Mouse (Mus musculus) liver, embryonic 13.5 days (tissue): ENCODE measurements around the gene Atp1a4. TPM values are rescaled to one million over a fixed set of nuclear protein-coding genes. Genes with fewer than 3 reads are reported as not detected.

Experiments used
- ATAC-seq: fragments of 200-750 bp; cut with Nextera tagmentation; 2 replicates; pipeline ENCODE4 v1.8.0; 2017; ENCODE audit warnings: low read depth, mild to moderate bottlenecking, moderate number of reproducible peaks, moderate library complexity
- DNase-seq: peaks from one replicate; pipeline ENCODE4 v3.0.0; 2022
- H3K27ac ChIP-seq: fragments of 300-500 bp; sonication (generic); 2 replicates; pipeline ENCODE4 v1.5.1; 2015; ENCODE audit warnings: moderate library complexity, mild to moderate bottlenecking, inconsistent platforms
- H3K27me3 ChIP-seq: fragments of 300-500 bp; sonication (generic); 2 replicates; pipeline ENCODE4 v1.6.1; 2015; ENCODE audit warnings: mild to moderate bottlenecking, inconsistent platforms
- H3K36me3 ChIP-seq: fragments of 300-500 bp; sonication (generic); 2 replicates; pipeline ENCODE4 v1.6.1; 2015; ENCODE audit warnings: mild to moderate bottlenecking, inconsistent platforms
- H3K4me1 ChIP-seq: fragments of 300-500 bp; sonication (generic); replicated peaks from 2 replicates; pipeline ENCODE4 v1.6.1; 2015; ENCODE audit warnings: inconsistent platforms
- H3K4me2 ChIP-seq: fragments of 300-500 bp; sonication (generic); 2 replicates; pipeline ENCODE4 v1.6.1; 2015; ENCODE audit warnings: inconsistent platforms, mild to moderate bottlenecking, moderate library complexity
- H3K4me3 ChIP-seq: fragments of 300-500 bp; sonication (generic); replicated peaks from 2 replicates; pipeline ENCODE4 v1.5.1; 2015; ENCODE audit warnings: mild to moderate bottlenecking, inconsistent platforms
- H3K9ac ChIP-seq: fragments of 300-500 bp; sonication (generic); 2 replicates; pipeline ENCODE4 v1.6.1; 2015; ENCODE audit warnings: mild to moderate bottlenecking, inconsistent platforms
- H3K9me3 ChIP-seq: fragments of 300-500 bp; sonication (generic); replicated peaks from 2 replicates; pipeline ENCODE4 v1.6.1; 2016; ENCODE audit warnings: inconsistent platforms
- WGBS: fragments of 180-500 bp; shearing (Covaris S2); methylation state at CpG from one replicate; pipeline ENCODE4 v1.1.7; 2015; ENCODE audit not compliant: insufficient replicate concordance; 5-methylcytosine and 5-hydroxymethylcytosine counted together
- polyA plus RNA-seq: library from polyadenylated mRNA; unstranded; fragments of >200 nt; fragmentation: Nextera tagmentation; extraction: Ambion mirVana; gene quantifications from 2 replicates; pipeline ENCODE4 v1.2.1, GENCODE M21; 2015

The Atp1a4 gene
- polyA plus RNA-seq, 1 experiment from 2014 or later: not detected

DNA sequence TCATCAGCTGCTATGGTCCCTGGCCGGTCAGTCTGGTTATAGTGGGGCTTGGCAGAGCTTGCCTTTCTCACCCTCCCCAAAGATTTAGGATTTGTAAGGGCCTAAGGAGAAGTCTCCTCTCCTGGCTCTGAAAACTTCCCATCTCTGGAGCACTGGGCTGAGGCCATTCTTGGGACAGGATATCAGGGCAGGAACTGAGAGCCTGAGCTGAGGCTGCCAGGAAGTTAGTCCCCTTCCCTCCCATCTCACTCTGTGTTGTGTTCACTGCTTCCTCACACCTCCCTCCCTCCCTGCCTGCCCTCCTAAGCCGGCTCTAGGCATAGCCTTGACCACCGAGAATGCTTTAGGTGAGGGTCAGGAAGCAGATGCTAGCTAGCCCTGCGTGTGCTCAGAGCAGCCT, 54.6 kb downstream of the Atp1a4 start:
- Histone ChIP-seq H3K36me3 (peaks cover 28% of the 10 kb centered on the region), H3K9me3 (no peaks in the 10 kb centered on the region), H3K4me2 (no peak overlapping the region), H3K27me3 (peaks cover 17% of the 10 kb centered on the region), H3K4me3 (no peak overlapping the region), H3K4me1 (peaks cover 59% of the 10 kb centered on the region), H3K27ac (no peak overlapping the region), H3K9ac (no peak overlapping the region)
- ATAC-seq: no peak
- no peak for DNase-seq
- WGBS: 21% methylated on average over 4 of the region's 4 CpGs

- Histone ChIP-seq H3K4me2 (no peak overlapping the region), H3K4me3 (no peak overlapping the region), H3K4me1 (peaks cover 59% of the 10 kb centered on the region), H3K36me3 (peaks cover 33% of the 10 kb centered on the region), H3K9ac (no peak overlapping the region), H3K9me3 (no peaks in the 10 kb centered on the region), H3K27ac (no peak overlapping the region), H3K27me3 (peaks cover 17% of the 10 kb centered on the region)
- ATAC-seq: no peak
- WGBS: 42% methylated on average over 2 of the region's 2 CpGs
- no peak for DNase-seq
These were observed 55.2 kb downstream of the Atp1a4 start for GRCm38 (mm10) chr1:172202894-172203522.

DNA sequence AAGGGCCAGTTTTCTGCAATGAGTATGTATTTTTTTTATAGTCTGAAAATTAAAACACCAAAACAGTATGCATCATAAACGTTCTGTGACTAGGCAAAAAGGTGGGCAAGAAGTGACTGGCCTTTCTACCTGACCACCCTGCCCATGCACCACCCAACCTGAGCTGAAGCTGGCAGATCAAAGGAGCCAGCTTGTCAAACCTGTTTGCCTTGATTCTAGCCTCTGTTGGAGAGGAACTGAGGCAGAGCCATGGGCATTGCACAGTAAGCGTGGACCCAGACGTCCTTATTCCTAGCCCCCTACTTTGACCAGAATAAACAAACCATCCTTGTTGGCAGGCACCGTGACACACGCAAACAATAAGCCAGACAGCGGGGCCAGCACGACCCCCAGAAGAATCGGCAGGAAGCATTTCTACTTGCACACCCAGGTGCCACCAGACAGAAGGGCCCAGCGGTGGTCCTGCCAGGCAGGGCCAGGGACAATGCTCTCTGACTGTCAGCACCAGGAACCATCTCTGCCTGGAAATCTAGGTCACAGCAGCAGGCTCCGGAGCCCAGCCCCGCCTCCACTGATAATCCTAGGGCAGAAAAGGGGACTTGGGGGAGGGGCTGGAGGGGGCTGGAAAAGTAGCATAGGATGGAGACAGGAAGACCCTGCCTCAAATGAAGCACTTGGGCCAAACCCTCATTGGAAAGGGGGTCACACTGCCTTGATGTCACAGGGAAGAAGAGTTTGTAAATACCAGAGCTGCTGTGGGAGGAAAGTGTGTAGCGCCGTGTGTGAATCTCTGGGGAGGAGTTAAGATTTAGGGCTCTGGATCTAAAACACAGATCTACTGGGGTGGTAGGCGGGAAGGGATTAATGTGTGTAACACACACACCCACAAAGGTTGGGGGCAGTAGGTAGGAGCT, 56.0 kb downstream of the Atp1a4 start:
- Histone ChIP-seq H3K9ac (no peak overlapping the region), H3K27me3 (peaks cover 17% of the 10 kb centered on the region), H3K4me2 (no peak overlapping the region), H3K36me3 (peaks cover 40% of the 10 kb centered on the region), H3K27ac (0 out of 2 replicates have a peak overlapping the region, but pooled peaks have one; percentile 2), H3K9me3 (no peaks in the 10 kb centered on the region), H3K4me3 (no peak overlapping the region), H3K4me1 (peaks cover 56% of the 10 kb centered on the region)
- no peak for DNase-seq
- 59% methylated on average over 14 of the region's 14 CpGs for WGBS
- no peak for ATAC-seq

DNA sequence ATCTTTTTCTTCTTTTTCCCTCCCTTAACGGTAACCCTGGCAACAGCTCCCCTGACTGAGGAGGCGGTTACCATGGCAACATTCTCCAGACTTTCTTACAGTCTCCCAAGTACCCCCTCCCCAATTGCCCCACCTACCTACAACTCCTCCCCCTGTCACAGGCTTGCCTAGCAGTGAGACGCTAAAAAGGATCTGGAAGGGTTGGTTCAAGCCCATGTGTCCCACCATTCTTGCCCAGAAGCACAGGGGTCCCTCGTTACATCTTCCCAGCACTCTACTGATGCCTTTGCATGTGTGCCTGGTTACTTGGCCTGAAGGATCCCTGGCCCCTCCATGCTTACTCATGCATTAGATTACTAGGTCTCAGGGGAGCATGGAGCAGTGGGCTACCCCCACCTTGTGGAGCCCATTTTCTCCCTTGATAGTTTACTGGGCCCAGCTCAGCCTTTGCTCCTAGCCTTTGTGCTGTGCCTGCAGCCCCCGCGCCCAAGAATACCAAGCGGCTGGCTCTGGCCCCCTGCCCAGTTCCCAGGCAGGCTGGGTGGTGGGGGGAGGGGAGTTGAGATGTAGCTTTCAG, 57.3 kb downstream of the Atp1a4 start:
- WGBS: 80% methylated on average over 7 of the region's 7 CpGs
- Histone ChIP-seq H3K9ac (no peak overlapping the region), H3K27me3 (peaks cover 7% of the 10 kb centered on the region), H3K4me1 (peaks cover 43% of the 10 kb centered on the region), H3K9me3 (no peaks in the 10 kb centered on the region), H3K36me3 (peaks cover 53% of the 10 kb centered on the region), H3K4me2 (no peak overlapping the region), H3K27ac (no peak overlapping the region), H3K4me3 (no peak overlapping the region)
- ATAC-seq: no peak
- no peak for DNase-seq

DNA sequence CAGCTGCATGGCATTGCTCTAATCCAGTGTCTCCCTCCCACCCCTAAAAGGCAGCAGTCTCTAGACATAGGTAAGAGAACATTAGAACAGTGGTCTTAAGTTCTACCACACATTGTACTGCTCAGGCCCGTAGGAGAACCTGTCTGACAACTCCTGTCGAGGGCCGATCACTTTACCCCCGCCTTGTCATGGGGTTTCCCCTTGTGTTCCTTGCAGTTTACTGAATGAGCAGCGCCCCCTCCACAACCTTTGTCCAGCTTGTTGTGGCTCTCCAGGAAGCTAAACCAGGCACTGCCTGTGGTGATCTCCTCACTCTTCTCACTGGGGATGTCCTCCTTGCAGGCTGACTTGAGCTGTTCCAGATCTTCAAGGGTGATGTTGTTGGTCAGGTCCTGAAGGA, 58.1 kb downstream of the Atp1a4 start:
- WGBS: 84% methylated on average over 5 of the region's 5 CpGs
- no peak overlapping the region for H3K4me3 ChIP-seq
- H3K9me3 ChIP-seq: no peaks in the 10 kb centered on the region
- H3K4me2 ChIP-seq: no peak overlapping the region
- no peak overlapping the region for H3K27ac ChIP-seq
- DNase-seq (no peak), ATAC-seq (no peak)
- H3K9ac ChIP-seq: no peak overlapping the region
- H3K36me3 ChIP-seq: peaks cover 61% of the 10 kb centered on the region
- H3K4me1 ChIP-seq: peaks cover 35% of the 10 kb centered on the region
- H3K27me3 ChIP-seq: 0 out of 2 replicates have a peak, but pooled peaks cover under 1% of the 10 kb centered on the region

DNA sequence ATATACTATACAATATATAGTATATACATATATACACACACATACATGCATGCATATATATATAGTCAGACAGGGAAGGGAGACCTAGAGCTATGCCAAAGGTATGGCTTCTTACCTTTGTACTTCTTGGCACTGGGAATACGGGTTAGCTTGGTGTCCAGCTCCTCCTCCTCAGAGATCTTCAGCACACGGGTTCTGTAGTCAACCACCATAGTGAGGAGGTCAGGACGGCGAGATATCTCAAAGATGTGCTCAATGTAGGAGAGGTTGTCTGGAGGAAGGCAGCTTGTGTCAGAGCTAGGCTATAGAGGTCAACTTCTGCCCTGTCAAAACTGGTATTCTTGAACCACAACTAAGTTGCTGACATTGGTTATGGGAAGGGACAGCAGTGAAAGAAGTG, 59.2 kb downstream of the Atp1a4 start:
- H3K36me3 ChIP-seq: peaks cover 73% of the 10 kb centered on the region
- WGBS: 85% methylated on average over 4 of the region's 4 CpGs
- no peaks in the 10 kb centered on the region for H3K9me3 ChIP-seq
- ATAC-seq (no peak), DNase-seq (no peak)
- peaks cover 25% of the 10 kb centered on the region for H3K4me1 ChIP-seq
- no peak overlapping the region for H3K4me2 ChIP-seq
- no peak overlapping the region for H3K9ac ChIP-seq
- no peak overlapping the region for H3K27ac ChIP-seq
- H3K4me3 ChIP-seq: no peak overlapping the region
- no peaks in the 10 kb centered on the region for H3K27me3 ChIP-seq

- Histone ChIP-seq H3K9me3 (no peaks in the 10 kb centered on the region), H3K9ac (no peak overlapping the region), H3K27ac (no peak overlapping the region), H3K36me3 (peaks cover 79% of the 10 kb centered on the region), H3K4me3 (no peak overlapping the region), H3K27me3 (no peaks in the 10 kb centered on the region), H3K4me2 (no peak overlapping the region), H3K4me1 (peaks cover 18% of the 10 kb centered on the region)
- ATAC-seq (no peak), DNase-seq (no peak)
- WGBS: 90% methylated on average over 8 of the region's 8 CpGs
These were observed 59.9 kb downstream of the Atp1a4 start for GRCm38 (mm10) chr1:172198316-172198715.

DNA sequence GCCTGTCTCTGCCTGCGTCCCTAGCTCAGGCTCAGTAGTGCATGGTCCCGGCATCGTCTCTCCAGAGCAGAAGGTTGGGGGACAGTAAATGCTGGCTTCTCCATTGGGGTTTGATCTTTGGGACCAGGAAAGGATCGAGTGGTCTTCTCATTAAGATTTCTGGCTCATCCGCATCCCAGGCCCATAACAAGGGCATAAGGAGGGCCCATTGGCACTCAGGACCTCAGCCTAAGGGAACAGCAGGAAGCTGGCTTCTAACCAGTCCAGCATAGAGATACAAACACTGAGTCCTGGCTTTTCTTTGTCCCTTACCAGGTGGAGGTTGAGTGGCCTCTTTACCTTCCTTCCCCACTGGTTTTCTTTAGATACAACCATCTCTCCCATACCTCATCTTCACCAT, 60.4 kb downstream of the Atp1a4 start:
- H3K27me3 ChIP-seq: no peaks in the 10 kb centered on the region
- no peak overlapping the region for H3K27ac ChIP-seq
- H3K4me1 ChIP-seq: peaks cover 13% of the 10 kb centered on the region
- no peak overlapping the region for H3K4me2 ChIP-seq
- H3K36me3 ChIP-seq: peaks cover 79% of the 10 kb centered on the region
- 83% methylated on average over 5 of the region's 5 CpGs for WGBS
- H3K9ac ChIP-seq: no peak overlapping the region
- no peak for DNase-seq
- H3K9me3 ChIP-seq: no peaks in the 10 kb centered on the region
- no peak overlapping the region for H3K4me3 ChIP-seq
- no peak for ATAC-seq

GRCm38 (mm10) chr1:172197146-172197545, 61.1 kb downstream of the Atp1a4 start:
- ATAC-seq (no peak), DNase-seq (no peak)
- 82% methylated on average over 3 of the region's 3 CpGs for WGBS
- H3K9ac ChIP-seq: no peak overlapping the region
- H3K4me3 ChIP-seq: no peak overlapping the region
- no peak overlapping the region for H3K27ac ChIP-seq
- H3K9me3 ChIP-seq: no peaks in the 10 kb centered on the region
- H3K4me2 ChIP-seq: no peak overlapping the region
- H3K4me1 ChIP-seq: peaks cover 6% of the 10 kb centered on the region
- peaks cover 87% of the 10 kb centered on the region for H3K36me3 ChIP-seq
- H3K27me3 ChIP-seq: no peaks in the 10 kb centered on the region

GRCm38 (mm10) chr1:172194435-172194834, 63.8 kb downstream of the Atp1a4 start:
- Histone ChIP-seq H3K36me3 (peaks cover 91% of the 10 kb centered on the region), H3K9me3 (no peaks in the 10 kb centered on the region), H3K4me3 (no peak overlapping the region), H3K4me1 (no peaks in the 10 kb centered on the region), H3K27ac (no peak overlapping the region), H3K27me3 (no peaks in the 10 kb centered on the region), H3K9ac (no peak overlapping the region), H3K4me2 (no peak overlapping the region)
- WGBS: 84% methylated on average over 8 of the region's 8 CpGs
- ATAC-seq (no peak), DNase-seq (no peak)

GRCm38 (mm10) chr1:172192217-172192616, 66.0 kb downstream of the Atp1a4 start:
- no peaks in the 10 kb centered on the region for H3K27me3 ChIP-seq
- H3K27ac ChIP-seq: no peak overlapping the region
- H3K9me3 ChIP-seq: no peaks in the 10 kb centered on the region
- DNase-seq: no peak
- H3K9ac ChIP-seq: no peak overlapping the region
- H3K4me1 ChIP-seq: no peaks in the 10 kb centered on the region
- no peak overlapping the region for H3K4me3 ChIP-seq
- 88% methylated on average over 3 of the region's 3 CpGs for WGBS
- H3K36me3 ChIP-seq: peaks cover 95% of the 10 kb centered on the region
- no peak for ATAC-seq
- no peak overlapping the region for H3K4me2 ChIP-seq
